In the genomic region with DNA sequence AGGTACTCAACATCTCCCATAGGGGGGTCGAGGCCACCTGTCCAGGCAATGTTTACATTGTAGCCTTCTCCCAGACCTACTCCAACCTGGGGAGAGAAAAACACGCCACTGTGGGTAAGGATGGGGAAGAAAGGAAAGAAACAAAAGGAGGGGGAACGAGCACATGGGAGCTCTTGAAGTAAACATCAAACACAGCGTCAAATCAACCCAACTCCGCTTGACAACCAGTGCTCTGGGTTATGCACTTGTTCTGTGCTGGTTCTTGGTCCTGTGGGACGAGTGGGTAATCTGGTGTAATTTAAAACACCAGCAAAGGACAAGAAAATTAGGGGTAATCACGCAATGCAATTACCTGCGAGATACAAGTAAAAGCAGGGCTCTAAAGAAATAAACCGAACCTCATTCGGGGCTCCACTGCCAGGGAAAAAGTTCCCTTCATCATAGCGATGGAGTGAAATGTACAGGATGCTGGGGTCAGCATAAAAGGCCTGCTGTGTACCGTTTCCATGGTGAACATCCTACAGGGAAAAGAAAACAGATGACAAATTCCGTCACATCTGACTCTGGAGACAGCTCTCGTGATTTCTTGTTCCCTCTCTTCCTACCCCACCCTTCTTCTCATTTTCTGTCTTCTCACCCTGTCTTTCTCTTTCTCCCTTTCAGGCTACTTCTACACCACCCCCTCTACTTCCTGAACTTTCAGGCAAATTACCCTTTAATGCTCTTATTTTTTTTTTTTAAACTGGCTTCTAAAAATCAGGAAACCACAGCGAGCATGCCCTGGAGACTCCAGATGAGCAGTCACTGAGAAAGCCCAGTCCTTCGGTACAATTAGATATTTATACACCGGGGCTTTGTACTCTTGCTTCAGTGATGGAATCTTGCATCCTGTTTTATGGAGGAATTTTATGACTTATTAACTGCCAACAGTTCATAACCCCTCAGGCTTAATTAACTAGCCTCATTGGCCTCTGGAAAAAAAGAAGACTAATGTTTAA, we compare ENCODE assay signal across 13 mouse cellular contexts.
DNase-seq lines count a peak whose midpoint lies in the region; ATAC-seq and TF ChIP-seq lines count a peak whose summit lies in the region.
"Had no signal": no experiment of that assay in that cellular context is flagged by ENCODE, and none has a peak within 500 bp of the region (broad histone marks: within the 10 kb centered on the region; RNA-seq: fewer than 3 reads in every experiment).

No protein-coding gene starts in this region.

- ATAC-seq in neural tube, embryonic 13.5 days (ENCODE audit: low read depth), result 0 out of 2 replicates have a peak, but pooled peaks have one; percentile 19
- no peak for ATAC-seq in hindbrain, postnatal 0 days
- ATAC-seq in inflammation-experienced regulatory T-cells, adult 6 months, result no peak
- ATAC-seq: activated CD4-positive, CD25-positive, alpha-beta regulatory T cell, adult 4 months; intestine, embryonic 16.5 days had no signal

- no peak overlapping the region for H3K9ac ChIP-seq in neural tube, embryonic 13.5 days
- H3K9ac ChIP-seq in hindbrain, postnatal 0 days (replicated peaks; ENCODE audit: low read length), result no peak overlapping the region
- H3K9ac ChIP-seq: liver, embryonic 15.5 days had no signal

- no peak overlapping the region for H3K4me3 ChIP-seq in neural tube, embryonic 13.5 days
- H3K4me3 ChIP-seq in embryonic facial prominence, embryonic 10.5 days, result 0 out of 2 replicates have a peak overlapping the region, but pooled peaks have one; percentile 13
- H3K4me3 ChIP-seq in hindbrain, postnatal 0 days (ENCODE audit: low read length), result no peak overlapping the region
- H3K4me3 ChIP-seq: heart, adult 2 months; liver, embryonic 15.5 days had no signal

- no peaks in the 10 kb centered on the region for H3K9me3 ChIP-seq in neural tube, embryonic 13.5 days
- H3K9me3 ChIP-seq in embryonic facial prominence, embryonic 10.5 days, result no peaks in the 10 kb centered on the region
- H3K9me3 ChIP-seq in hindbrain, postnatal 0 days (ENCODE audit: low read length), result no peaks in the 10 kb centered on the region
- H3K9me3 ChIP-seq: liver, embryonic 15.5 days had no signal

- TF ChIP-seq CTCF in hindbrain, postnatal 0 days (IDR thresholded peaks at IDR 0.05; ENCODE audit: low read depth), result no peak

- H3K4me1 ChIP-seq in neural tube, embryonic 13.5 days (replicated peaks), result peaks cover 18% of the 10 kb centered on the region
- peaks cover 34% of the 10 kb centered on the region for H3K4me1 ChIP-seq in embryonic facial prominence, embryonic 10.5 days
- H3K4me1 ChIP-seq in hindbrain, postnatal 0 days (ENCODE audit: insufficient read depth, low read length), result no peaks in the 10 kb centered on the region
- H3K4me1 ChIP-seq: liver, embryonic 15.5 days had no signal

- DNase-seq in neural tube, embryonic 10.5 days (ENCODE audit: extremely low spot score, low spot score), result no peak
- DNase-seq in embryonic facial prominence, embryonic 10.5 days (ENCODE audit: low spot score), result peak; percentile 69
- no peak for DNase-seq in hindbrain, postnatal 0 days (ENCODE audit: low spot score)
- no peak for DNase-seq in cerebellum, postnatal 4 days (ENCODE audit: low spot score in 2 of 2)
- DNase-seq in gastrocnemius, postnatal 25 days, result no peak
- DNase-seq: cerebellum, postnatal 10 days; heart, adult 2 months; right cerebral cortex, postnatal 14 days had no signal

- no peaks in the 10 kb centered on the region; the same call in 1 of the 2 replicates for H3K27me3 ChIP-seq in neural tube, embryonic 13.5 days
- H3K27me3 ChIP-seq in embryonic facial prominence, embryonic 10.5 days (replicated peaks; ENCODE audit: low read depth, poor library complexity, severe bottlenecking), result no peaks in the 10 kb centered on the region
- H3K27me3 ChIP-seq in hindbrain, postnatal 0 days (ENCODE audit: insufficient read depth, low read length), result no peaks in the 10 kb centered on the region
- H3K27me3 ChIP-seq: liver, embryonic 15.5 days had no signal

- H3K36me3 ChIP-seq in neural tube, embryonic 13.5 days, result no peaks in the 10 kb centered on the region
- H3K36me3 ChIP-seq in embryonic facial prominence, embryonic 10.5 days (replicated peaks), result no peaks in the 10 kb centered on the region
- H3K36me3 ChIP-seq in hindbrain, postnatal 0 days (ENCODE audit: insufficient read depth, low read length), result no peaks in the 10 kb centered on the region
- H3K36me3 ChIP-seq: liver, embryonic 15.5 days had no signal

- H3K27ac ChIP-seq in neural tube, embryonic 13.5 days (replicated peaks), result peak overlapping the region; percentile 28; the same call in 1 of the 2 replicates
- peak overlapping the region; percentile 81 for H3K27ac ChIP-seq in embryonic facial prominence, embryonic 10.5 days (replicated peaks)
- H3K27ac ChIP-seq in hindbrain, postnatal 0 days, result no peak overlapping the region
- H3K27ac ChIP-seq: heart, adult 2 months; liver, embryonic 15.5 days had no signal

- H3K4me2 ChIP-seq in neural tube, embryonic 13.5 days, result peak overlapping the region; percentile 33; the same call in 1 of the 2 replicates
- 0 out of 2 replicates have a peak overlapping the region, but pooled peaks have one; percentile 7 for H3K4me2 ChIP-seq in hindbrain, postnatal 0 days (ENCODE audit: low read depth, low read length)
- H3K4me2 ChIP-seq: liver, embryonic 15.5 days had no signal

- 20% methylated on average over 17 of the region's 17 CpGs for WGBS in neural tube, embryonic 13.5 days
- WGBS in embryonic facial prominence, embryonic 10.5 days, result 38% methylated on average over 17 of the region's 17 CpGs
- WGBS in hindbrain, postnatal 0 days, result 53% methylated on average over 17 of the region's 17 CpGs
